Mouse (Mus musculus) urinary bladder, adult 18-20 months (tissue): ENCODE data around the gene Apold1.

ENCODE experiments used
- DNase-seq, 2 experiments: peaks; one replicate each; pipeline ENCODE4 v3.0.0; 2022; ENCODE audit warnings: low spot score in 2 of 2, mixed read lengths in 2 of 2

The Apold1 gene

DNA sequence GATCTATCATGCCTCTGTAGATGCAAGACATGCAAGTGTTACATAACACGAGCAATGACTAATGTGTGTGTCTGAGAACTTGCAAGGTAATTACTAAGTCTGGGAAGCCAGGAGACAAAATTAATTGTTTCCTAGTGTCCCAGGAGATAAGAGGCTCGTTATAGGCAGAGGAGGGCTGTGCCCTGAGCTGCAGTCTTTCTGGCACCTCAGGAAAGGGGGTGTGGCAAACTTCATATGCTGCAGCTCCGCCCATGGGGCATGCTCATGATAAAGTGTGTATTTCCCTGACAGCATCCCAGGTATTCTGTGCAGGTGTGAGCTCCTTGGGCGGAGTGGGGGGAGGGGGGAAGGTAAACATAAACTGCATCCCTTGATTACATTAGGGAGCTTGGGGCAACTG lies 9.4 kb upstream of the Apold1 start:
- no peak for DNase-seq

DNA sequence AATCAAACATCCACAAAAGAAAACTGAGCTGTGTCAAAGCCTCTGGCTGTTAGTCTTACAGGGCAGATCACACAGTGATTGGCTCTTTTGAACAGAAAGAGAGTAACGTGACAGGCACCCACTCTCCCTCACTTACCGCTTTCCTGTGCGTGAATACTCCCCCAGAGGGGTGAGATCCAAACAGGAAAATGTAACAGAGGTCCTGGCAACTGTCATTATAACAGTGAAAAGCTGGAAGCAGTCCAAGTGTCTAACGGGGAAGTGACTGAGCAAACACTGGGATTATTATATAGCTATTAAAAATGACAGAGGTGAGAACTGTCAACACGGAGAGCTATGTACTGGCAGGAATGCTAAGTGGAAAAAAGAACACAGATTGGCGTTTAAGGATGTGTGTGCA lies 4.9 kb upstream of the Apold1 start:
- no peak for DNase-seq

DNA sequence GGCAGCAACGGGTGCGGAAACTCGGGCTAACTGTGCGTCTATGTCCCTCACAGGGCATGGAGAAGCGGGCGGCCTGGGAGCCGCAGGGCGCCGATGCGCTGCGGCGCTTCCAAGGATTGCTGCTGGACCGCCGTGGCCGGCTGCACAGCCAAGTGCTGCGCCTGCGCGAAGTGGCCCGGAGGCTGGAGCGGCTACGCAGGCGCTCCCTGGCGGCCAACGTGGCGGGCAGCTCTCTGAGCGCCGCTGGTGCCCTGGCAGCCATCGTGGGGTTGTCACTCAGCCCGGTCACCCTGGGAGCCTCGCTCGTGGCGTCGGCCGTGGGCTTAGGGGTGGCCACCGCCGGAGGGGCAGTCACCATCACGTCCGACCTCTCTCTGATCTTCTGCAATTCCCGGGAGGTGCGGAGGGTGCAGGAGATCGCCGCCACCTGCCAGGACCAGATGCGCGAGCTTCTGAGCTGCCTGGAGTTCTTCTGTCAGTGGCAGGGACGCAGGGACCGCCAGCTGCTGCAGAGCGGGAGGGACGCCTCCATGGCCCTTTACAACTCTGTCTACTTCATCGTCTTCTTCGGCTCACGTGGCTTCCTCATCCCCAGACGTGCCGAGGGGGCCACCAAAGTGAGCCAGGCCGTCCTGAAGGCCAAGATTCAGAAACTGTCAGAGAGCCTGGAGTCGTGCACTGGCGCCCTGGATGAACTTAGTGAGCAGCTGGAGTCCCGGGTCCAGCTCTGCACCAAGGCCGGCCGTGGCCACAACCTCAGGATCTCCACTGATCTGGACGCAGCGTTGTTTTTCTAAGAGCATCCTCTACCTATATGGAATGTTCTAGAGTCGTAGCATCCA lies 2.2 kb downstream of the Apold1 start:
- DNase-seq, result peak; percentile 83 to 84

DNA sequence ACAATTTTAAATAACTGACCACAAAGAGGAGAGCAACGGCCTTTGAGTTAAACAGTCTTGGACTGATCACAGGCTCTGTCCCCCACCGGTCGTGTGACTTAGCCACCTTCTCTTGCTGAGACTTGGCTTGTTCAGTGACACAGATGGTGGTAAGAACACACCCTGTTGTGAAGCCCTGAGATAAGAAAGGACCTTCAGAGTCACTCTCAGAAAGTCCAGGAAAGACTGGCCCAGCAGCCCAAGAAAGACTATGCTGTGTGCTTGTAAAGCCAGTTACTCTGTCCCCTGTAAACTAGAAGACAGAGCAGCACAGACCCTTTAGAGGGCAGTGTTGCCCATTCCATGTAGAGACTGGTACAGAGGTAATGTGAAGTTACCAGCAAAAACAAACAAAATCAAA lies 3.2 kb downstream of the Apold1 start:
- DNase-seq, result no peak

DNA sequence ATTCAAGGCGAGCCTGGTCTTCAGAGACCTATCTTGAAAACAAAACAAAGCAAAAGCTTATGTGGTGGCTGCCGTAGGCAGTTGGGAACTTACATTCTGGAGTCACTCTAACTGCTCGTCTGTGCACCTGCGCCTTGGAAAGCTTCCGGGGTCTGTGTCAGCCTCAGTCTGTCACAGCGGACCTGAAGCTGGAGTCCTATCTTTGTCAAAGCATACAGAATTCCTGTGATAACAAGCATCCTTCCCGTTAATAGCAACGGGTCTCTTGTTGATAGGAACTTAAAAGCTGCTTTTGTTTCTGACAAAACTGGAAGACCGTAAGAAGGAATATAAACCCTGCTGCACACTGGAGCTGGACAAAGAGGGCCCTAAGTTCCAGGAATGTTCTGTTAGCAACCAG lies 6.9 kb downstream of the Apold1 start:
- no peak for DNase-seq

DNA sequence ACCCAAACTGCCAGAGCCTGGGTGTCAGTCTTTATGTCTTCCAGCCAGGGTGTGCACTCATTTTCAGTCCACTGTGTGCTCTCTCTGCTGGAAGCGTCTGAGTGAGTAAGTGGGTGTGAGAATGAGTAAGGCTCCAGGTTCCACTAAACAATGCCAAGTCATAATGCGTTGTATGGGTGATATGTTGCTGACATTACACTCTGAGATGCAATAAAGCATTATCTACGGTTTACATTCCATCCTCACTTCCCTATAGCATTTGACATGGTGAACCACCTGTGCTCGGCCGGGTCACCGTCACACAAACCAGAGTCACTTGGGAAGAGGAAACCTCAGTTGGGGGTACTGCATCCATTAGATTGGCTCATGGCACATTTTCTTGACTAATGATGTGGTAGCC lies 9.2 kb downstream of the Apold1 start:
- no peak for DNase-seq

DNA sequence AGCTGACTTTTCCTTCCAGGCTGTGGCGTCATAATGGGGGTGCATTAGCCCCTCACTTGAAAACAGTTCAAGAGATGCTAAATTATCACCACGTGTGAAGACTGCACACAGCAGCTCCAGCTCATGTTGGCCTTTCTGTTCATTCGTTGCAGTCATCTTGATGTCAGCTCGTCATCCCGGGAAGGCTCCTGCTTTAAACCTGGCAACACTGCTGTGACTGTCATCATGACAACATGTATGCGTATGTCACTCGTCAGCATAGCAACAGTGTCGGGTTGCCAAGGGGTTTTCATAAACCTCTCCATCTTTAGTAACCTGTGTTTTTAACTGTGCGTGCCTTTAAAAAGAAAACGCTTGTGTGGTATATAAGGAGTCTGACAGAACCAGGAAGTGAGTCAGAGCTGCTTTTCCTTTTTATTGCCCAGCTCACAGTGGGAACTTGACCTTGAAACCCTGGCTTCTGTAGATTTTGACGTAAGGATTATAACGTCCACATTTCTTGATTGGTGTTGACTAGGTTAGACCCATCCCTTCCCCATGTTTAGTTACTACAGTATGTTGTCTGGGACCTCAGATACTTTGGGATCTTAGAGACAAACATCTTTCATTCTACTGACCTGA lies 12.6 kb downstream of the Apold1 start:
- DNase-seq, result no peak

DNA sequence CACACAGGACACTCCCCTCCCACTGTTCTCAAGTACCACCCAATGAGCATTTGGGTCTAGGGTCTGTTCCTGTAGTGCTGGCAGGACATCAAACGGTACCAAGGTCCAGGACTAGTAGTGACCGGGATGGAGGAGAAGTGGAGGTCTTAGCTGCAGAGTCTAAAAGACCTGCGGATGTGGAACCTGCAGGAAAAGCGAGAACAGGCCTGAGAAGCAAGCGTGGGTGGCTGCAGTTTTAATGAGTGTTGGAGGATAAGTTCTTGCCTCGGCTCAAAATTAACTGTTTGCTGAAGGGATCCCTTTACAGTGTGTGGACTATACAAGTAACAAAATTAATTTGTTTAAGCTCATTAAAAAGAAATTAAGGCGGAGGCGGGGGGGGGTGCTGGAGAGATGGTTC lies 13.5 kb downstream of the Apold1 start:
- no peak for DNase-seq

DNA sequence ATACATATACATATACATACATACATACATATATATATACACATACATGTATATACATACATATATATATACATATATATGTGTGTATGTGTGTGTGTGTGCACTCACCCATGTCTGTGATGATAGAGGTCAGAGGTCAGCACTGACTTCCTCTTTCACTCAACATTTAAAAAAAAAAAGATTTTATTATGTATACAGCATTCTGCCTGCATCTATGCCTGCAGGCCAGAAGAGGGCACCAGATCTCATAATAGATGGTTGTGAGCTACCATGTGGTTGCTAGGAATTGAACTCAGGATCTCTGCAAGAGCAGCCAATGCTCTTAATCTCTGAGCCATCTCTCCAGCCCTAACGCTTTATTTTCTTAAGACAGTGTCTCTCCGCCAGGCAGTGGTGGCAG lies 15.4 kb downstream of the Apold1 start:
- no peak for DNase-seq

DNA sequence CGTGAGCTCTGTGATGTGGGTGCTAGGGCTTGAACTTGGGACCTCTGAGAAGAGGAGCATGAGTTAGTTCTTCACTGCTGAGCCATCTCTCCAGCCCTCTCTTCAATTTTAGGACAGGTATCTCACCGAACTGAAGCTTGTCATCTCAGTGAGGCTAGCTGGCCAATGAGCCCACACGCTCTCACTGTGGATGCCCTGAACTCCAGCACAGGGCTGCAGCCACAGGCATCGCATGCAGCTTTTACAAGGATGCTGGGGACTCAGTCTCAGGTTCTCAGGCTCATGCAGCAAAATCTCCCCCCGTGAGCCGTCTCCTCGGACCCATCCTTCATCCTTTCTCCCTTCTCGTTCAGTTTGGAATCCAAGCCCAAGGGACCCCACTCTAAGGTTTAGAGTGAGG lies 16.6 kb downstream of the Apold1 start:
- DNase-seq, result no peak

DNA sequence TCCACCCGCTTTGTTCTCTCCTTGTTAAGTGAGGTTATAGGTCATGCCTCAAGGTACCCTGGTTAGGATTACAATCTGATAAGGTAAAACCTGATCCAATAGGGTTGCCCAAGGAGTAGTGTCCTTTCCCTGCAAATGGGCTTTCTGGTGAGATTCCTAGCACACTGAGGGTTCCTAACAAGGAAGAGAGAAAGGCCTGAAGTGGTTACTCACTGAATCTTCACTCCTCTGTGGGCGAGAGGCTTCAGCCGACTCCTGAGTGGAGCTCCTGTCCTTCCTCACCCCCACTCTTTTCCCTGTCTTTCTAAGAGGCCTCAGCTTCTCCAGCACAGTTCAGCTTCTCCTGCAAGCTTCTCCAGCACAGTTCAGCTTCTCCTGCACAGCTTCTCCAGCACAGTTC lies 17.3 kb downstream of the Apold1 start:
- DNase-seq, result no peak

DNA sequence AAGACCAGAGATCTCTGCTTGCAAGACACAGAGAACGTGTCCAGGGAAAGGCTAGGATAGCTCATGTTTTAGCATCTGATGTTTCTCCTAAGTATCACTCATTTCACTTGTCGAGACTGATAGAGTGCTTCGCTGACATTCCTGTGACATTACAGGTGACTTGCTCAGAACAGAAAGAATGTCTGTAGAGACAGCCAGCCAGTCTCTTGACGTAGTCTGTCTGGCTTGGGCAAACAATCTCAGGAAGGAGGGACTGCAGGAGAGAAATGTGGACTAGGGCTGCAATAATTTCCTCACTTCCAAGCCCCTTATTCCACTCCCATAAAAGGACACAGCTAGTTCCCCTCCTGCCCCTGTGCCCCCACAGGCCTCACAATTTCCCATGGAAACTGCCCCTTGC lies 18.8 kb downstream of the Apold1 start:
- no peak for DNase-seq

DNA sequence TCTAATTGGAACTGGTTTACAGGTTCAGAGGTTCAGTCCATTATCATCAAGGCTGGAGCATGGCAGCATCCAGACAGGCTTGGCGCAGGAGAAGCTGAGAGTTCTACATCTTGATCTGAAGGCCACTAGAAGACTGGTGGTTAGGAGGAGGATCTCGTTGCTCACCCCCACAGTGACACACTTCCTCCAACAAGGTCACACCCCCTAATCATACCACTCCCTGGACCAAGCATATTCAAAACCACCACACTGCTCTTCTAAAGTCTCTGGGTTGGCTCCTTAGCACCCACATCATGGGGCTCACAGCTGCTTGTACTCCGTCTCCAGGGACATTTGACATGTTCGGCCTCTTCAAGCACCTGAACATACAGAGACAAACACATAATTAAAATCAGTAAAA lies 20.5 kb downstream of the Apold1 start:
- DNase-seq, result no peak

DNA sequence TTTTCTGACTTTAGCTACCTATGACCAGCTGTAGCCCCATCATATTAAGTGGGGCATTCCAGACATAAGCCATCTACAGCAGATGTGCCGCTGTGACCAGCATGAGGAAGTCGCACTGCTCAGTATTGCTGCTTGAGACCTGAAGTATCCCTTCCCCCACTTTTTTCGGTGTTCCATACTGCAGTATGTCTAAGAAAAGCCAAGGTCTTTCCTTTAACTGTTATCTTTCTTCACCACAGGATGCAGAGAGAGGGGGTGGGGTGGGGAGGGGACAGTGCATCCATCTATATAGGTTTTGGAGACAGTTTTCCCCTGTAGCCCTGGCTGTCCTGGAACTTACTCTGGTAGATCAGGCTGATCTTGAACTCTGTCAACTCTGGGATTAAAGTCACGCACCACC lies 24.9 kb downstream of the Apold1 start:
- no peak for DNase-seq

DNA sequence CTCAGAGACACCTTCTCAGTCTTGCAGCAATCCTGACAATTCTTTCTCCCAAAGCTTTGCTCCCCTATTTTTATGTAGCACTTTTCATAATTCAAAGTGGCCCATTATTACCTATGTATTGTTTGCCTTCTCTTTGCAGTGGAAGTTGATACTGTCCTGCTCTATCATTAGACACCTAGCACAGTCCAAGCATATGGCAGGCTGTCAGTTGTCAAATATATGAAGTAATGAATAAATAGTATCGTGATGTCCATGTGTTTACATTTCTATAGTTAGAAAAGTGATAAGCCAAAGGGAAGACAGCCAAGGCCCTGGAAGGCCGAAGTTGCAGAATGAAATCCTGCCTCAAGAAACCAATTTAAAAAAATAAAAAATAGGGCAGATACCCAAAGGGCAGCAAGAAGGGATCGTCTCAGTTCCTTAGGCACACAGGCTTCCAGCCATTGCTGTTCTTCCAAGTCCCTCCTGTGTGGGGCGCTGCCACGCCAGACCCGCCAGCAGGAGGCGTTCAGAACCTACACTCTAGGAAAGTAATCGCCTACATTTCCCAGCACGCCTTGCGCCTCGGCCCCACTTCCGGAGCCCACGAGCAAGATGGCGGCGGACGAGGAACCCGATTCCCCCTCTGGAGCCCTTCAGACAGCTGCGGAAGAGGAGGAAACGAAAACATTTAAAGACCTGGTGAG lies 29.7 kb downstream of the Apold1 start, which contains the start of gene Ddx47:
Gene Ddx47 (plus strand): TSS at position 565 of the 686 bp plus-strand sequence.
- DNase-seq, result peak; percentile 88 to 92

DNA sequence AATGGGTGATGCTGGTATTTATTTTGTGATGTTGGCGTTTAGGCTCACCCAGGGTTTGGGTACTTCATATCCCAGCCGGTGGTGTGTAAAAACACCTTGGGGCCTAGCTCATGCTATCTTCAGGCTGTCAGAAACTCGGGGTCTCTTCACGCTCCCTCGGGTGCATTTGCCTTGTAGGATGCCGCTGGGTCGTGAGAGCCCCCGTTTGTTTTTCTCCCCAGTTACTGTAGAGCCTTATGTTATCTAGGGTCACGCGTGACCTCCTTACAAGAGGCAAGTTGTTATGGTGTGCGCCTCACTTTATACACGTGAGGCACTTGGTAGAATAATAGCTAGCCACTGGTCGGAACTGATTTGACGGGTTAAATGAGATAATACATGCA lies 30.2 kb downstream of the Apold1 start:
- no peak for DNase-seq

DNA sequence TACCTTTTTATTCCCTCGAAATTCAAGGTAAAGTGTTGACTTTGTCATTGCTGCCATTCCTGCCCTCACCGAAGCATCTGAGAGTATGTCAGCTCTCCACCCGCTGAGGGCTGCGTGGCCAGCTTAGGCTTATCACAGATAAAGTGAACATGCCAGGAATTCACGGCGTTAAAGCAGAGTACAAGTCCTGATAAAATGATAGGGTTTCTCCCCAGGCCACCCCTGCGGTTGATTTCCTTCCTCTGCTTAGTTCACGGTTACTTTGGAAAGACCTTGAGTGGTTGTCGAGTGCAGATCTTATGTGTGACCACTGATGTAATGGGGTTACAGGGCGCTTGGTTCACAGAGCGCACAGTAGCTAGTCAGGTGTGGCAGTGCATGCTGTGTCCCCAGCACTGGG lies 35.7 kb downstream of the Apold1 start:
- DNase-seq, result no peak

DNA sequence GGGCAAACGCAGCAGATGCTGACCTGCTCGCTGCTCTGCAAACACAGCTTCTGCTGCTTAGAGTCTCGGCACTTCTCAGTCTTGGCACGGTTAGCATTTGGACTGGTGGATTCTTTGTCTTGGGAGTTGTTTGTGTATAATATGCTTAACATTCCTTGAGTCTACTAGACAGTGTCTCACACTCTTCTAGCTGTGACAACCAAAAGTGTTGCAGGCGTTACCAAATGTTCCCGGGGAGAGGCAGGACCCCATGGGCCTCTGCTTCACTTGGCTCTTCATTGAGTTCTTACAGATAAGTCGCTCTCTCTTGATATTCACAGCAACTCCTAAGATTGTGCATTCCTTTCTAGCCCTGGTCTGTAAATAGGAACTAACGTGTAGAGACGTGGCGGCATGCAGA lies 38.0 kb downstream of the Apold1 start:
- no peak for DNase-seq

DNA sequence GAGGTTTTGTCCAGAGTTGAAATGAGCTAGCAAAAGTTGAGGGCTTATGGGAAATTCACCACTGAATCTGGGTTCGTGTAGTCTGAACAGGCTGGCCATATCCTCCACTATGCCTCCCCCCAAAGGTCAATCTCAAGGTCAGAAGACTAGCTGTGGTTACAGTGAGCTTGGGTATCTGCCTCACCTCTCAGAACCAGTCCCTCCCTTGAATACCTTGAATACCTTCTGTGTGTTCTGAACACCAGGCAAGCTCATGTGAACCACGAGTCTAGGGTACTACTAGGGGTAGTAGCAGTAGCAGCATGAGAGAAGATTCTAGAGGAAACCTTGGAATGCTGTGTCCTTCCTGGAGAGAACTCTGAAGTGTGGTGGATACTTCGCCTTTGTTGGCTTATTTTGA lies 40.1 kb downstream of the Apold1 start:
- DNase-seq, result no peak

DNA sequence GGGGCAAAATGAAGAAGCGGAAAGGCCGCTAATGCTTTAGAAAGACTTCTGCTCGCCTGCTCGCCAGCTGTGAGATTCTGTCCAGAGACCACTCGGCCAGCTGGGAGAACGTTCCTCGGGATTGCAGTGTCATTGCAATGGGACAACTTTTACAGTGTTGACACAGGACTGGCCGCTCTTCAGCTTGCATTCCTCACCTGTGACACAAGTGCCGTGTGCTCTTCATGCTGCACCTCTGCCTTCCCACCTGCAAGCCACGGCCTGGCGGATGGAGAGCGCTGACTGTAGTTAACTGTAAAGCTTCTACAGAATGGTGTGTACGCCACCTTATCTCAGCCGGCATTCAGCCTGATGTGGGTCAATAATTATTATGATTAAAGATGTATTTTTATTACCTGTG lies 41.9 kb downstream of the Apold1 start:
- no peak for DNase-seq

DNA sequence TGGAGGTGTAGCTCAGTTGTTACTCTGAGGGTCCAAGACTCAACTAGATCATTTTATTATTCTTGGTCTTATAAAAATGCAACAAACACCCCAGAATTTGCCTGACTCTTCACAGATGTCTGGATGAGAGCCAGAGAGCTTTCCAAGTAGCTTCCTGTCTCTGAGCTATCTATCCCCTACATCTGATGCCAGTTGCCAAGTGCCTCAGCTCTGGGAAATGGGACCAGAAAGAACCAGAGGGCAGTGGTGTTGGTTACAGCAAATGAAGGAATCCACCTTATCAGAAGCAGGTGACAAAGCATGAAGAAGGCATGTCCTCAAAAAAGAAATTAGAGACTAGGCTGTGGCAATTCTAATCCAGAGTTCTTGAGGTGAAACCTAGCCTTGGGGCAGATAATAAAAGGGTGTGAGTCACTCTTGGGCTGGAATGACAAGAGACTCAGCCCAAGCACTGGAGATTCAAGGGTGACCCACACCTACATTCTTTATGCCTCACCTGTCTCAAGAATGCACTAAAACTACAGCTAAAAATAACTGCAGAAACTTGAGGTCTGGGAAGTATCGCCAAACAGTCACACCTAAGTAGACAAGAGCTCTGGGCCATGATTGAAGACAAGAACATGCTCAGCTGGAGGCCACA lies 43.4 kb downstream of the Apold1 start:
- DNase-seq, result no peak

DNA sequence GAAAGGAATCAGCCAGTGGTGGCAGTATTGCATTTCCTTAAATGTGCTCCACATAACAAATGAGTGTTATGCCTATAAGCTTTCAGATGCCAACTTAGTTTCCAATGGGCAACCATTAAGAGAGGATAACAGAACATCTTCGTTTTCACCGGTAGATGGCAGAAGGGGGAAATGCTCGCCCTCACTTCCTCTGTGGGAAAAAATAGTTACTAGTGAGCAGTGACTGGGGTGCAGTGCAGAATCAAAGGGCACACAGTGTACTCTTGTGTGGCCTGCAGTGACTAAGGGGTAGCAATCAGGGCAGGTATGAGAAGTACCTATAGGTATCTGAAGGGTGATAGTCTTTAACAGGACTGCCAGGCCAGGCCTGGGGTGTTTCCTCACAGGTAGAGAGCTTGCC lies 44.7 kb downstream of the Apold1 start:
- no peak for DNase-seq
